Mouse (Mus musculus) lung, postnatal 0 days (tissue): ENCODE results near the gene Wnt1.

Experiments used
- CTCF ChIP-seq: IDR thresholded peaks from 2 replicates; pipeline ENCODE4 v1.5.1; 2016; ENCODE audit warnings: antibody characterized with exemption, mild to moderate bottlenecking
- EP300 ChIP-seq: IDR thresholded peaks from 2 replicates; pipeline ENCODE4 v1.6.1; 2016; ENCODE audit warnings: antibody characterized with exemption, mild to moderate bottlenecking, control low read depth

- TF ChIP-seq CTCF (no peak), EP300 (no peak; the same call in none of the 2 replicates)
These were observed 42.0 kb downstream of the Wnt1 start for GRCm38 (mm10) chr15:98831684-98832035.
